Mouse (Mus musculus): ENCODE data around the gene Rrp15.

Rrp15 gene

DNA sequence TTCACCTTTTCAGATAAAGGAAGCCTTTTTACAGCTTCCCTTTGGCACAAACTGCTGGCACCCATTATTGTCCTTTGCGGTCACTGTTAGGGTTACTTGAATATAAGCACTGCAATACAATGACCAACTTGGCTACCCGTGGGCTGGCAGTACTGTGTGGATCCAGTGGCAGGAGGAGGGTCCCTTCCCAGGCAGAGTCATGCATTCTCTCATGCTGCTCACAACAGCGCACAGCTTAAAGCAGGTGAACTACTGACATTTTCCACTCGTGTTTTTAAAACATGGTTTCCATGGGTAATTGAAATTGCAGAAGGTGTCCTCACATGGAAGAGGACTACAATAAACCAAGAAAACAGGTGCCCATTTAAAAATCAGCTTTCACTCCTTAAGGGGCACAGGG lies 34.9 kb downstream of the Rrp15 start:
- no peak for DNase-seq (ENCODE audit: low read depth)

DNA sequence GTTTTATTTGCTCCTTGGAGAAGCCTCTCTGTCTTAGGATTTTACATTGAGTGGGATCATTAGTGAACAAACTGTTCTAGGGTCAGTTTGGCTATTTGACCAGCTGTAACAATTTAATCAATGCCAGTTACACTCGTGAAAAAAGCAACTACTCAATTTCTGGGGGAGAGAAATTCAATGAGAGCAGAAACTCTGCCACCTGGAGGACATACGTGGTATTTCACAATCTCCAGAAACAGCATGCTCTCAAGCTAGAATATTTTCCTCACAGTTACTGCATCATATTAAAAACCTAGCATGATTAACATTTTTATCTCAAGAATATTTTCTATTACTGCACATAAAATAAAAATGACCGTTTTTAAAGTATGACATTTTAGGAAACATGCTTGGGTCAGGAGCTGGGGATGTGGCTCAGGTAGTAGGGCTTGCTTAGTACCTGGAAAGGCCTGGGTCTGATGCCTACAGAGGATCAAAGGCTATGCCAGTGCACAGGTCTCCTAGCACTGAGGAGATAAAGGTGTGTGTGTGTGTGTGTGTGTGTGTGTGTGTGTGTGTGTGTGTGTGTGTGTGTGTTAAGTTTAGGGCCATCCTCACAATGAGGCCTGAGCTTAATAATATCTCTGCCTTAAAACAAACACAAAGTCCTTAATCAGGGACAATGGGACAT lies 36.2 kb downstream of the Rrp15 start:
- DNase-seq (ENCODE audit: low read depth) = peak; percentile 46

DNA sequence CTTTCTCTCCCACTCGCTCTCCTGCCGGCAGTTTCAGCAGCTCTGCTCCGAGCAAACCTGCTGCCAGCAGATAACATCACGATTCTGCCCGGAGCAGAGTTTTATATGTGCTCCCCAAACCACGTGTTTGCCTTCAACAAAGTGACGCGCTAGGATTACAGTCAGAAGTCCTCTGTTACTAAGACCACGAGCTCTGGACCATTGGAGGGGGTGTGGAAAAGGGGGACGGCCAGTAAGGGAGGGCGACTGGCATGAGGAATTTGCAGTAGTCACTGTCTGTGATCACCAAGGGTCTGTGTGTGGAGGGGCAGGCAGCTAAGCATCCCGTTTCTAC lies 43.3 kb downstream of the Rrp15 start, which contains the start of gene Tgfb2:
Gene Tgfb2, minus strand, starts transcription at position 75 of the 334 bp plus-strand sequence.
- no peak for DNase-seq (ENCODE audit: low read depth)

- peak; percentile 25 for DNase-seq (ENCODE audit: low read depth)
Measured at GRCm38 (mm10) chr1:186705203-186705914, 43.8 kb downstream of the Rrp15 start.

DNA sequence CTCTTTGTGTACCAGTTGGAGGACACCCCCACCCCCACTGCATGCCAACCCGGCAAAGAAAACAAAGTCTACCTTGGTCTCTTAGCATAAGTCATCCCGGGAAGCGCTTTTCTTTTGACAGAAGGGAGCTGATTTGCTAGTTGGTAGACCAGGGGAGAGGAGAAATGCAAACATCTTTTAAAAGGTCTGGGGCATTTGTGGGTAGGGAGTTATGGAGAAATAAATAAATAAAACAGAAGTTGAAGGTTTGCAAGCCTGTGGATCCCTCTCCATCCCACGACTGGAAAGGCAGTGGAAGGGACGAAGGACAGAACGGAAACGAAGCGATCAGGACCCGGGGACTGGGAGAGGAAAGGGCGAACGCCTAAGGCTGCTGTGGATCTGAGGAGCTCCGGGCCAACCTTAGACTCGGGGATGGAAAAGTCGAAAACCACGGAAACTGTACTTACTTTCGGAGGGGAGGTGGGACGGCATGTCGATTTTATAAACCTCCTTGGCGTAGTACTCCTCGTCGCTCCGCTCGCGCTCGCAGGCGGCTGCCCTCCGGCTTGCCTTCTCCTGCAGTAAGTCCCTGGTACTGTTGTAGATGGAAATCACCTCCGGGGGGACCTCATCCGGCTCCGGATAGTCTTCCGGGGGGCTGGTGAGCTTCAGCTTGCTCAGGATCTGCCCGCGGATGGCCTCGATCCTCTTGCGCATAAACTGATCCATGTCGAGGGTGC lies 45.0 kb downstream of the Rrp15 start:
- no peak for DNase-seq (ENCODE audit: low read depth)

GRCm38 (mm10) chr1:186703256-186703979 lies 45.7 kb downstream of the Rrp15 start:
- no peak for DNase-seq (ENCODE audit: low read depth)

- DNase-seq (ENCODE audit: low read depth) = no peak
Measured at GRCm38 (mm10) chr1:186702391-186703255, 46.5 kb downstream of the Rrp15 start.

DNA sequence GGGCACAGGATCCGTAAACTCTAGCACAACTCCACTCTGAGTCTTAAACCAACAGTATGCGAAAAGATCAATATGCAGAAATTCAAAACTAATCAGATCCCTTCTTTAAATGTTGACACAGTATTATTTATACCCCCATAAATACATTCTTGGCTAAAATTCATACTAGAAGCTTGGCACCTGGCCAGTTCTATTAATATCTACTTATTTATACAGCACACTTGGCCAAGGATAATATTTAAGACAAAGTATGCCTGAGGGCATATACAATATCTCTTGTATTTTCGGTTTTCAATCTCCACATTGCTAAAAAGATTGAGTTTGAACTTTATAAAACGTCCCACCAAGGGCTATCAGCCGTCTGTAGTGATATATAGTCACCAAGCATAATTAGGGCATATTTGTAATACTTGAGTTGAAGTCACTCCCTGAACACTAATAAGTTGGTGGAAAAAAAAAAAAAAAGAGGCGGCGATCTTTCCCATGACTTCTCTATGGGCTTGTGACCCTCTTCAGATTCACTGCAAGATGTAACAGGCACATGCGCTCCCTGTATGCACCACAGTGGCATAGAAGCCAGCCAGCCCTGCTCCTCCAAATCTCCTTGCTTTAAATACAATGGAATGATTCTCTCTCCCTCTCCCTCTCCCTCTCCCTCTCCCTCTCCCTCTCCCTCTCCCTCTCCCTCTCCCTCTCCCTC lies 47.8 kb downstream of the Rrp15 start:
- no peak for DNase-seq (ENCODE audit: low read depth)

GRCm38 (mm10) chr1:186700496-186700895 lies 48.7 kb downstream of the Rrp15 start:
- DNase-seq (ENCODE audit: low read depth) = no peak

DNA sequence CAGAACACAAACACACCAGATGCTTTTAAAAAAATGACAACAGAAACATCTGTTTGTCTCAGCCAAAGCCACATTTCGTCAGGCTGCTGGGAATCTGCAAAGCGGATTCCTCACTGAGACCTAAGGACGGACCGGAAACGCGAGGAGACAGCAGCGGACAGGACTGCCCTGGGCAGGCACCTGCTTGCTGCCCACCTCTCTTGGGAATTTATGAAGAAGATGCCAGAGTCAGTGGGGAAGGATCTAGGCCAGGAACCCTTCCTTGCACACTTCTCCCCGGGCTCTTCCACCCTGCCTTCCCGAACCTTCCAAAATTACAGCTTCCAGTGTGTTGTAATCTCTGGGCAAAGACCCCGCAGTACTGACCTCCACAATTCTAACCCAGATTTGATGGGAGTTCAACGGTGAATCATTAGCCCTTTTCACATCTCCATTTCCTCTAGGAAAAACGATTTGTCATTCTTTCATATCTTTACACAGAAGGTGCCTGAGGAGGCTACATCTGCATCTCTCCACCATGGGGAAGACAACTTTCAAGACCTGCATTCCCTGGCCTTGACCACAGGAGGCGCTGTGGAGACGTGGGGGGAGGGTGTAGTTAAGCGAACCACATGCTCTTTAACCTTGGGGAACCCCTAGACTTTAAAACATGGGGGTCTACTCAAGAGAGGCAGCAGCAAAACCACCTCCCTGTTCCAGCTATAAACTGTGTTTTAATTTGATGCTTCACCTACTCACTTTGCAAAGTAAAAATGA lies 50.4 kb downstream of the Rrp15 start:
- DNase-seq (ENCODE audit: low read depth) = no peak

DNA sequence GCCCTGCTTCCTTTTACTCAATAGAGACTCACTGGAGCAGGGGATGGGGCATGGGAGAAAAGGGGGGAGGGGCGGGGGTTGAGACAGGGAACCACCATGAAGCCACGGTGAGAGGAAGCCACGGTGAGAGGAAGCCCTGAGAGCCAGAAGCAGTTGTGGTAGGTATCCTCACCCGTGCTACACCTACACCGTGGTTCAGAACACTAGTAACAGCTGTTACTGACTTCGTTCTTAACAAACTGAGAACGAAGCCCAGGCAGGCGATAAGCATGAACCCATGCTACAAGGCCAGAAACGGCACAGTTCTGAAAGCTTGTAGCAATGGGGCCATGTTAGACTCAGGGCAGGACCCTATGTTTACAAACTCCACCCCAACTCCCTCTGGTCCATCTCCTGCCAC lies 52.9 kb downstream of the Rrp15 start:
- DNase-seq (ENCODE audit: low read depth) = no peak

DNA sequence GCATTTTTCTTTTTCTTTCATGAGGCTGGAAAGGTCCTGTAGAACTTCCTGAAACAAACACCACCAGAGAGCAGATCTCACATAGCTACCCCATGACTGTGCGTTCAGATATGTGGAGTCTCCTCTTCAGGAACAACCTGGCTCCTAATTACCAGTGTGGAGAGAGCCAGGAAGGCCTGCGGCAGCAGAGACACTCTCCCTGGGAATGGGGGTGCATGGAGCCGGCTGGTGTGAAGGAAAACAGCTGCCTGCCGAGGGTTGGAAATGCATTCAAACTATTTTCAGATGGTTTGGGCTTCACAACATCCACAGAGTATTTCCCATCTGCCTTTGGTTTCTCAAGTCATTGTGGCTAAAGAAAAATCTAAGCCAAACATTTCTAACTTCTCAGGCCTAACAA lies 53.8 kb downstream of the Rrp15 start:
- DNase-seq (ENCODE audit: low read depth) = no peak

- DNase-seq (ENCODE audit: low read depth) = no peak
Measured at GRCm38 (mm10) chr1:186692370-186692769, 56.8 kb downstream of the Rrp15 start.

DNA sequence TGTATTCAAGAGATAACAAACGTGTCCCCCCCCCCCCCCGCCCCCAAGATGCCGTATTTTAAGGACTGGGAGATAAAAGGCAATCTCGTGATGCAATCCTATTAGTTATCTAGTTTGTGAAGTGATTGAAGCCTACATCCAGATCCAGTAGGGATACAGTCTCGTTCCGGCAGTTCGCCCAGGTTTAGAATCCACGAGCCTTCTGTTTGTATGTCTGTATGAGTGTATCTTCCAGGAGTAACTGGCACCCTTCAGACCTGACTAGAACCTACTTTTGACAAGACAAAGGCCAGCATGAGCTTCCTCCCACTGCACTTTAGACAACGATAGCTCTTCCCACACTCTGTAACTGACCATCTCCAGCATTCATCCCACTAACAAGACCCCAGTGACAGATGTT lies 57.5 kb downstream of the Rrp15 start:
- no peak for DNase-seq (ENCODE audit: low read depth)

DNA sequence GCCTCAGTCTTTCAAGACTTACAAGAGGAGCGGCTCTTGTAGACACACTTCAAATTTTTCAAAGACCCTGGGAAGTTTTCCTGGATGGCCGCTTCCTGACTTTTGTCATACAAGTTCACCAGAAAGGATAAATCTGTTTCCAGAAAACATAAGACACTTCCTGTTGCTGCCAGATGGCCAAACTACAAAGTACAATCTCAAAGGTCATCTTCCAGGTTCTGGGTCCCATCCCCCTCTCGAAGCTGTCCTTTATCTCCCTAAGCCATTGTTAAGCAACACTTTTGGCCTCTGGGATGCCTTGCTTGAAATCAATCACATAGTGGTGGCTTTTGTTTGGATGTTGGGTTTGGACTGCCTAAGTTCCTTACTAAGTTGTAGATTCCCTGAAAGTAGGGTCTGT lies 65.1 kb downstream of the Rrp15 start:
- no peak for DNase-seq (ENCODE audit: low read depth)

GRCm38 (mm10) chr1:186682606-186683005 lies 66.6 kb downstream of the Rrp15 start:
- DNase-seq (ENCODE audit: low read depth) = no peak

GRCm38 (mm10) chr1:186677614-186678013 lies 71.5 kb downstream of the Rrp15 start:
- no peak for DNase-seq (ENCODE audit: low read depth)

GRCm38 (mm10) chr1:186676199-186676598 lies 73.0 kb downstream of the Rrp15 start:
- no peak for DNase-seq (ENCODE audit: low read depth)

- DNase-seq (ENCODE audit: low read depth) = no peak
Measured at GRCm38 (mm10) chr1:186675263-186675662, 73.9 kb downstream of the Rrp15 start.

DNA sequence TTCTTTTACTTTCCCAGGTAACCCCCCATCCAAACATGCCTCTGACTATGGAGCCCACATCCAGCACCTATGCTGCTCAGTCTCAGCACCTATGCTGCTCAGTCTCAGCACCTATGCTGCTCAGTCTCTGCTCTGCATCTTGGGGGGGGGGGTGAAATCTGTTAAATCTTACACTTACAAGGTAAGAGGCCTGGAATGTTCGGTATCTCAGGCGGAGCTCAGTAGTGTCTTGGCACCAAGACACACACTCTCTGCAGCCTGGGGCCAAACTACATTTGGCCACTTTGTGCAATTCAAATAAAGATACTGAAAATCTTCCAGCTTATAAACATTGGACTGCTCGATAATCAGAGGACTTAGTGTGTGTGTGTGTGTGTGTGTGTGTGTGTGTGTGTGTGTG lies 74.5 kb downstream of the Rrp15 start:
- no peak for DNase-seq (ENCODE audit: low read depth)
